Comparison of ENCODE assay signal across 36 mouse cellular contexts in the genomic region with DNA sequence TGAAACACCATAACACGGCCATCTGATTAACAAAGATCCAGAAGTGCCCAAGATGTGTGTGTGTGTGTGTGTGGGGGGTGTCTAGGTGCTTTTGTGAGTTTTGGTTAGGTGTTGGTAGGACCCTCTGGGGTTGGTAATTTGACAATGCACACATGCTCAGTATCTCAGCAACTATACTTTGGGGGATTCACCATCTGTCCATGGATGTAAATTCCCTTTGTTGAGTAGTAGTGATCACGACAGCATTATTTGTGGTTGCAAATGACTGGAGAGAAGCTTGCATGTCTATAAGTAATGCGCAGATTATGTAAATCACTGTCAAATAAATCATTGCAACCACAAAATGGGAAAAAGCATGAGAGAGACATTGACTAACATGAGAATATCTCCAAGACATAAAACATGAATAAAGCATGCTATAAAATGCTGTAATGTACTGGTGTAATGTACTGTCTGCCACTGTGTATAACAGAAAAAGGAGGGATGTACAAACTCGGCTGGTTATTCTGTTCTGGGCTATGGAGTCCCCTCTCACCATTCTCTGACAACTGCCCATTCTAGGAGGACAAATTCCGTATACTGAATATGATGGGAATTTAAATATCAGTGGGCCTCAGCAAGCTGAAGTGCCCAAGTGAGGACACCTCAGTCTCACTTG. TPM values are rescaled to one million over a fixed set of nuclear protein-coding genes. Genes with fewer than 3 reads are reported as not detected.
"Had no signal": no experiment of that assay in that cellular context is flagged by ENCODE, and none has a peak within 500 bp of the region (broad histone marks: within the 10 kb centered on the region; RNA-seq: fewer than 3 reads in every experiment).

No protein-coding gene starts in this region.

- H3K27me3 ChIP-seq: heart, embryonic 12.5 days; hindbrain, embryonic 12.5 days; hindbrain, embryonic 13.5 days; hindbrain, embryonic 15.5 days; intestine, embryonic 15.5 days; kidney, embryonic 15.5 days had no signal

- H3K9me3 ChIP-seq: heart, embryonic 10.5 days; heart, embryonic 12.5 days; heart, embryonic 13.5 days; heart, embryonic 15.5 days; hindbrain, embryonic 10.5 days; hindbrain, embryonic 12.5 days; hindbrain, embryonic 15.5 days; intestine, embryonic 15.5 days; kidney, embryonic 15.5 days had no signal

- H3K4me2 ChIP-seq: heart, embryonic 11.5 days; heart, embryonic 12.5 days; heart, embryonic 13.5 days; heart, embryonic 15.5 days; hindbrain, embryonic 12.5 days; hindbrain, embryonic 13.5 days; hindbrain, embryonic 14.5 days; hindbrain, embryonic 15.5 days; intestine, embryonic 15.5 days; kidney, embryonic 15.5 days had no signal

- H3K36me3 ChIP-seq: heart, embryonic 10.5 days; heart, embryonic 12.5 days; heart, embryonic 13.5 days; heart, embryonic 15.5 days; hindbrain, embryonic 10.5 days; hindbrain, embryonic 12.5 days; hindbrain, embryonic 13.5 days; hindbrain, embryonic 15.5 days; intestine, embryonic 15.5 days; kidney, embryonic 15.5 days had no signal

- H3K4me1 ChIP-seq: heart, embryonic 10.5 days; heart, embryonic 12.5 days; heart, embryonic 15.5 days; hindbrain, embryonic 10.5 days; hindbrain, embryonic 12.5 days; hindbrain, embryonic 13.5 days; hindbrain, embryonic 15.5 days; intestine, embryonic 15.5 days; kidney, embryonic 15.5 days had no signal

- H3K4me3 ChIP-seq: heart, embryonic 10.5 days; heart, embryonic 12.5 days; heart, embryonic 13.5 days; heart, embryonic 15.5 days; hindbrain, embryonic 10.5 days; hindbrain, embryonic 12.5 days; hindbrain, embryonic 13.5 days; hindbrain, embryonic 15.5 days; intestine, embryonic 15.5 days; kidney, embryonic 15.5 days; layer of hippocampus, adult 2 months had no signal

- H3K9ac ChIP-seq: heart, embryonic 12.5 days; heart, embryonic 13.5 days; heart, embryonic 15.5 days; hindbrain, embryonic 12.5 days; hindbrain, embryonic 13.5 days; hindbrain, embryonic 14.5 days; hindbrain, embryonic 15.5 days; intestine, embryonic 15.5 days; kidney, embryonic 15.5 days had no signal

- ATAC-seq: hindbrain, embryonic 16.5 days; hindbrain, postnatal 0 days; inflammation-experienced regulatory T-cells, adult 6 months; intestine, embryonic 15.5 days; intestine, embryonic 16.5 days; intestine, postnatal 0 days had no signal

- H3K27ac ChIP-seq: heart, embryonic 10.5 days; heart, embryonic 13.5 days; heart, embryonic 15.5 days; hindbrain, embryonic 10.5 days; hindbrain, embryonic 12.5 days; hindbrain, embryonic 13.5 days; hindbrain, embryonic 14.5 days; hindbrain, embryonic 15.5 days; hindbrain, postnatal 0 days; intestine, embryonic 15.5 days; kidney, embryonic 15.5 days; kidney, postnatal 0 days; layer of hippocampus, adult 2 months had no signal

- DNase-seq: heart, postnatal 10 days; heart, postnatal 14 days; heart, postnatal 36 days; heart, postnatal 4 days; kidney, adult 11 months; kidney, adult 18-20 months; kidney, adult 2 months; kidney, adult 8-10 months; kidney, adult 9 months; kidney, postnatal 10 days; kidney, postnatal 14 days; kidney, postnatal 25 days; kidney, postnatal 36 days; kidney, postnatal 4 days; layer of hippocampus, adult 9-11 months; layer of hippocampus, postnatal 36 days had no signal

RNA-seq across cellular contexts. Expression of gene Osmr, which starts 27.3 kb away (rescaled TPM):
- total RNA-seq: hematopoietic stem cell, adult 5-6 weeks had no signal
